Mouse (Mus musculus) embryonic facial prominence, embryonic 10.5 days (tissue): ENCODE measurements at regions not wholly inside any gene's neighbourhood (a gene's known extent, or its start where the extent isn't known, plus 50 kb on each side); places are given as distances from the start of the nearest gene placed in this dataset.

Experiments
- DNase-seq: peaks from one replicate; pipeline ENCODE4 v3.0.0-alpha.2; 2017; ENCODE audit warnings: low spot score
- H3K27ac ChIP-seq: fragments of 300-500 bp; sonication (generic); replicated peaks from 2 replicates; pipeline ENCODE4 v1.5.1; 2016; ENCODE audit warnings: mild to moderate bottlenecking
- H3K27me3 ChIP-seq: fragments of 300-500 bp; sonication (generic); replicated peaks from 2 replicates; pipeline ENCODE4 v1.6.1; 2016; ENCODE audit warnings: low read depth, mild to moderate bottlenecking; ENCODE audit not compliant: poor library complexity, severe bottlenecking
- H3K36me3 ChIP-seq: fragments of 300-500 bp; sonication (generic); replicated peaks from 2 replicates; pipeline ENCODE4 v1.6.1; 2016; ENCODE audit warnings: mild to moderate bottlenecking, moderate library complexity
- H3K4me1 ChIP-seq: fragments of 300-500 bp; sonication (generic); 2 replicates; pipeline ENCODE4 v1.6.1; 2016
- H3K4me3 ChIP-seq: fragments of 300-500 bp; sonication (generic); 2 replicates; pipeline ENCODE4 v1.5.1; 2016; ENCODE audit warnings: mild to moderate bottlenecking, moderate library complexity
- H3K9me3 ChIP-seq: fragments of 300-500 bp; sonication (generic); 2 replicates; pipeline ENCODE4 v1.6.1; 2016; ENCODE audit warnings: mild to moderate bottlenecking
- WGBS: fragments of 180-500 bp; shearing (Covaris S2); methylation state at CpG from one replicate; pipeline ENCODE4 v1.1.7; 2016; 5-methylcytosine and 5-hydroxymethylcytosine counted together

DNA sequence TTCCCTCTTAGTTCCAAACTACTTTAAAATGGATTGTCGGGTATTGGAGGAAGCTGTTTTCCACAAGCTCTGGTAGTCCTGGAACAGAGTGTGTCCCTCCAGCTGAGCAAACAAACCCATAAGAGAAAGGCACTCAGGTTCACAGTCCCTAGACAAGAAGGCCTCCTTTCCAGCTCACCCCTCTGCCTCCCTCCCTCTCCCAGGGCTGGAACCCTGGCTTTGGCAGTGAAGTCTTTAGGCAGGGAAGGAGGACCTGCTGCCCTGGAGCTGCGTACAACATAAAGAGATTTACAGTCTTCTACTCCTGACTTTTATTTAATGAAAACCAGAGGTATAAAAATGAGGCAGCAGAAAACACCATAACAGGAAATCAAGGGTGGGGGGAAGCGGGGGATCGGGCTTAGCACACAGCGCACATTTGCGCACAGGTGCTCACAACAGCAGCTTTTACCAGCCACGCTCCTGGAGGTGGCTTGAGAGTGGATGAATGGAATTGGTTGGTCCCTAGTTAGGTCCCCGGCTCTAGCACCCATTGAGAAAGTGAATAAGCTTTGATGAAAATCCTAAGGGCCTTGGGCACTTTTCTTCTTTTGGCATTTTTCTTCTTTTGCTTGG lies 143.0 kb upstream of the Gmds start:
- WGBS = 68% methylated on average over 8 of the region's 8 CpGs
- Histone ChIP-seq H3K36me3 (no peaks in the 10 kb centered on the region), H3K27me3 (no peaks in the 10 kb centered on the region), H3K4me1 (peaks cover 32% of the 10 kb centered on the region), H3K9me3 (no peaks in the 10 kb centered on the region), H3K4me3 (no peak overlapping the region), H3K27ac (no peak overlapping the region)
- no peak for DNase-seq

- no peaks in the 10 kb centered on the region for H3K27me3 ChIP-seq
- H3K4me3 ChIP-seq = no peak overlapping the region
- no peaks in the 10 kb centered on the region for H3K9me3 ChIP-seq
- no peak overlapping the region for H3K27ac ChIP-seq
- peaks cover 32% of the 10 kb centered on the region for H3K4me1 ChIP-seq
- 22% methylated on average over 4 of the region's 4 CpGs for whole genome bisulfite sequencing
- DNase-seq = peak; percentile 23
- H3K36me3 ChIP-seq = no peaks in the 10 kb centered on the region
These were observed 141.5 kb upstream of the Gmds start for GRCm38 (mm10) chr13:32480029-32480428.

GRCm38 (mm10) chr13:32479118-32479818 lies 140.7 kb upstream of the Gmds start:
- no peaks in the 10 kb centered on the region for H3K27me3 ChIP-seq
- H3K4me1 ChIP-seq = peaks cover 32% of the 10 kb centered on the region
- no peaks in the 10 kb centered on the region for H3K9me3 ChIP-seq
- no peaks in the 10 kb centered on the region for H3K36me3 ChIP-seq
- 0 out of 2 replicates have a peak overlapping the region, but pooled peaks have one; percentile 14 for H3K27ac ChIP-seq
- DNase-seq = peak; percentile 23
- WGBS = 74% methylated on average over 8 of the region's 8 CpGs
- H3K4me3 ChIP-seq = no peak overlapping the region

- no peak for DNase-seq
- H3K27ac ChIP-seq = no peak overlapping the region
- 64% methylated on average over 5 of the region's 5 CpGs for WGBS
These were observed 127.2 kb upstream of the Gmds start for GRCm38 (mm10) chr13:32465787-32466186.

DNA sequence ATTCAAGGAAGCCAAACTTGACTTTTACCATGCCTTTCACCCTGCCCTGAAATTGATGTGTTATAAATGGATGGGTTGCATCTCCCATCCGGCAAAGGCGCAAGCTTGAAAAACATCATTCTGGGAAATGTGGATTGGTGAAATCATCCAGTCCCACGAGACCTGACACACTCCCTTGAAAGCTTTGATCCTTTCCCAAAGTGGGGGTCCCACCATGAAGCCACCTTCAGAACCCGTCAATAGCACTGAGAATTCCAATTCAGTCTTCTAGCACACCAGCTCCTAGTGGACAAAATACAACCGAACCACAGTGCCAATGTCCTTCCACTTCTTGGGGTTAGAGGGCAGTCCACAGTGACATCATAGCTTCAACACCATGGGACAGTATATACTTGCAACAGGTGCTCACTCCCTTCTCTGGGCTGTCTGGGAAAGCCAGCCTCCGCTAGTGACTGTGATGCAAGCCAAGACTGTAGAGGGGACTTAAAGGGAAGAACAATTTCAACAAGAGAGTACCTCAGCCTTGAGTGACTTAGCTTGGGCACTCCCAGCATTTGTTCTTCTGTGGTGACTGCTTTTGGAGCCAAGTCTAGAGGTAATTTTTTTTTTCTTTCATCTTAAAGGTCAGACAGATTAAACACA lies 126.6 kb upstream of the Gmds start:
- H3K4me1 ChIP-seq = peaks cover 4% of the 10 kb centered on the region; the same call in 1 of the 2 replicates
- no peaks in the 10 kb centered on the region for H3K27me3 ChIP-seq
- no peak overlapping the region for H3K4me3 ChIP-seq
- H3K36me3 ChIP-seq = no peaks in the 10 kb centered on the region
- 87% methylated on average over 6 of the region's 6 CpGs for WGBS
- no peak overlapping the region for H3K27ac ChIP-seq
- H3K9me3 ChIP-seq = no peaks in the 10 kb centered on the region
- no peak for DNase-seq

More at GRCm38 (mm10) chr13:32465787-32466186, 127.2 kb upstream of the Gmds start:
- Histone ChIP-seq H3K4me3 (no peak overlapping the region), H3K27me3 (no peaks in the 10 kb centered on the region), H3K9me3 (no peaks in the 10 kb centered on the region), H3K36me3 (no peaks in the 10 kb centered on the region), H3K4me1 (peaks cover 4% of the 10 kb centered on the region; the same call in 1 of the 2 replicates)

- no peaks in the 10 kb centered on the region for H3K4me1 ChIP-seq
- 76% methylated on average over 11 of the region's 11 CpGs for WGBS
- DNase-seq = no peak
- no peaks in the 10 kb centered on the region for H3K9me3 ChIP-seq
- no peak overlapping the region for H3K4me3 ChIP-seq
- no peak overlapping the region for H3K27ac ChIP-seq
- no peaks in the 10 kb centered on the region for H3K27me3 ChIP-seq
- H3K36me3 ChIP-seq = no peaks in the 10 kb centered on the region
These were observed 116.0 kb upstream of the Gmds start for GRCm38 (mm10) chr13:32454419-32455146.

DNA sequence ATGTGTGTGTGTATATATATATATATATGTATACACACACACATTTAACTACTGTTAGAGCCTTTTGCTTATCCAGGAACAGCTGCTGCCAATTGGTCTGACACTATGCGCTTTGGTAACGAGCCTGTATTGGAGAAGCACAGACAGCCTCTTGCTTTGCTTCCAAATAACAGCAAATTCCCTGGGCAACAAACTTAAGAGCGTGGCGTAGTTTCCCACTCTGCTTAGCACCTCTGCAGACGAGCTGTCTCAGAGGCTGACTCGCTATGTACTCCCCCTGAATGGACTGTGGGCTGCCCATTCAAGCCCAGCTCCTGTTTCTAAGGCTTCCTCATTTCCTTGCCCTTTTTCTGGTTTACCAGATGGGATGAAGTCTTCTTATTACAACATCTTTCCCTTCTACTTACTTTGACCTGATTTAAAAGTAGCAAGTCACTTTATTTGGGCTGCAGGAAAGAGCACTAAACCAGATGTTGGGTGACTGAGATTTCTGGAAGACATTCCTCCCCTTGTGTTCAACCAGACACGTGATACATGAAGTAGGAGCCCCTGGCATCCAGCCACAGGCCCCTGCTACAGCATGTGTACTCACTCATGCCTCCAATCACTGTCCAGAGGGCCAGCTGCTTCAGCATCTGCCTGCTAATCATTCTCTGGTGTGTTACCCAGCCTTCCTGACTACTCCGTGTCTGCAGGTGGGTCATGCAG lies 111.3 kb upstream of the Gmds start:
- DNase-seq = peak; percentile 62
- Histone ChIP-seq H3K4me1 (no peaks in the 10 kb centered on the region), H3K27ac (no peak overlapping the region), H3K27me3 (no peaks in the 10 kb centered on the region), H3K9me3 (no peaks in the 10 kb centered on the region), H3K36me3 (no peaks in the 10 kb centered on the region), H3K4me3 (no peak overlapping the region)
- 79% methylated on average over 8 of the region's 8 CpGs for WGBS

DNA sequence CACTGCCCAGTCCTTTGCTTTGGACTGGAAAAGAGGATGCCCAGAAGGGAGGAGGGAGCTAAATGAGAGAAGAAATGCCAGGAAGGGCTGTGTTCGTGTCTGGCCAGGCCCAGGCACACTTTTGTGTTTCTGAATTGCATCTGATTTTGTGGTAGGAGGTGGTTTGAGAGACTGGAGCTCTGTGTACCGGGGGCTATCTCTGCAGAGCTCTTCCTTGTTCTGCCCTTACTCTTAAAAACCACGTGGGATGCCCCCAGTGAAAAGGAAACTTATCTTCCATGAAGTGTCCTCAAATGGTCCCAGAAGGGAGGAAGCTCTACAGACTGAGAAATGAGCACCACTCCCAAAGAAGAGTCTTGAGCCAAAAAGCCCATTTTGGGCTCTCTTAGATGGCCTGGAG lies 106.0 kb upstream of the Gmds start:
- 74% methylated on average over 3 of the region's 3 CpGs for WGBS
- Histone ChIP-seq H3K36me3 (no peaks in the 10 kb centered on the region), H3K27ac (no peak overlapping the region), H3K9me3 (no peaks in the 10 kb centered on the region), H3K4me3 (no peak overlapping the region), H3K4me1 (no peaks in the 10 kb centered on the region), H3K27me3 (no peaks in the 10 kb centered on the region)
- DNase-seq = no peak

DNA sequence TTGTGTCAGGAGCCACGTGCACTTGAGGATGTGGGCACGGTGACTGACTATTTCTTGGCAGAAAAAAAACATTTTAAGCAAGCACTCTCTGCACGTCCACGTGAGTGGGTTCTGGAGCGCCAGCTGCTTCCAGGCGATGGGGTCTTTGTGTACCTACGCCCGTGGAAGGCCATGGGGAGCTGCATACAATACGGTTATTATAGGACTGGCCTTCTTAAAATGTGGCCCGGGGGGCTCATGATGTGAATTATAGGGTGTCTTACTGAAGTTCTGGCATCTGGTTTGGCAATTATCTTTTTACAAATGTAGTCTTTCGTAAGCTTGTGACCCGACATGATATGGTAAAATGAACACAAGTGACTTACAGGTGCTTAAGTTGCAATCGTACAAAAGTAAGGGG lies 103.5 kb upstream of the Gmds start:
- Histone ChIP-seq H3K9me3 (no peaks in the 10 kb centered on the region), H3K27me3 (no peaks in the 10 kb centered on the region), H3K4me3 (no peak overlapping the region), H3K27ac (no peak overlapping the region), H3K4me1 (no peaks in the 10 kb centered on the region), H3K36me3 (no peaks in the 10 kb centered on the region)
- DNase-seq = no peak
- WGBS = 88% methylated on average over 13 of the region's 13 CpGs

- WGBS = 80% methylated on average over 5 of the region's 5 CpGs
- Histone ChIP-seq H3K36me3 (no peaks in the 10 kb centered on the region), H3K4me3 (no peak overlapping the region), H3K4me1 (0 out of 2 replicates have a peak, but pooled peaks cover 4% of the 10 kb centered on the region), H3K9me3 (no peaks in the 10 kb centered on the region), H3K27ac (no peak overlapping the region), H3K27me3 (no peaks in the 10 kb centered on the region)
- DNase-seq = no peak
These were observed 96.6 kb upstream of the Gmds start for GRCm38 (mm10) chr13:32435136-32435535.

- WGBS = 70% methylated on average over 3 of the region's 3 CpGs
- Histone ChIP-seq H3K4me1 (peaks cover 3% of the 10 kb centered on the region; the same call in 1 of the 2 replicates), H3K27me3 (no peaks in the 10 kb centered on the region), H3K36me3 (no peaks in the 10 kb centered on the region), H3K4me3 (no peak overlapping the region), H3K9me3 (no peaks in the 10 kb centered on the region), H3K27ac (no peak overlapping the region)
- DNase-seq = no peak
These were observed 89.9 kb upstream of the Gmds start for GRCm38 (mm10) chr13:32428482-32428881.

- H3K27ac ChIP-seq = no peak overlapping the region
- H3K36me3 ChIP-seq = no peaks in the 10 kb centered on the region
- peaks cover 3% of the 10 kb centered on the region; the same call in 1 of the 2 replicates for H3K4me1 ChIP-seq
- no peak overlapping the region for H3K4me3 ChIP-seq
- H3K9me3 ChIP-seq = no peaks in the 10 kb centered on the region
- WGBS = 88% methylated on average over 13 of the region's 13 CpGs
- no peaks in the 10 kb centered on the region for H3K27me3 ChIP-seq
- no peak for DNase-seq
These were observed 88.4 kb upstream of the Gmds start for GRCm38 (mm10) chr13:32426906-32427305.
